Mouse (Mus musculus): ENCODE results near the gene Cbx5. TPM values are rescaled to one million over a fixed set of nuclear protein-coding genes. Genes with fewer than 3 reads are reported as not detected.

Gene Cbx5
- polyA plus RNA-seq, 1 experiment from 2014 or later, result 188 TPM

DNA sequence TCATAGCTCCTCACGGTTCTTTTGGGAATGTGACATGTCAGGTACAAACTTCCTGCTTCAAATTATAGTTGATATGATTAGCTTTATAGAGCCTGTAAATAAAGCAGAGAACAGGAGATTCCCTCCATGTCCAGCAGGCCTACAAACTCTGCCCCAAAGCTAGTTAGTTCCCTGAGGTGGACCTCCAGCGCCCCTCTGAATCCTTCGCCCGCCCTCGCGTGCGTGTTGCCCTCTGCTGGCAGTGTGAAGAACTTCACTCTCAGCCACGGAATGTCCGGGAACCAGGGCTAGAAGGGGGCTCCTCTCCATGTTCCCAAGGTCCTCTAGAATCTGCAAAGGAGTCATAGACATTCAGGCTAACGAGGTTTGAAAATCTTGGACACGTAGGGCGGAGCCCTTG is 61.5 kb downstream of the Cbx5 start:
- WGBS, result 7% methylated on average over 12 of the region's 12 CpGs
- no peak overlapping the region for H3K27ac ChIP-seq
- H3K36me3 ChIP-seq, result no peaks in the 10 kb centered on the region
- no peak overlapping the region for H3K4me3 ChIP-seq
- no peak overlapping the region for H3K9ac ChIP-seq
- peaks cover 97% of the 10 kb centered on the region for H3K27me3 ChIP-seq
- H3K4me2 ChIP-seq (replicated peaks), result no peak overlapping the region; the same call in 1 of the 2 replicates
- peaks cover 17% of the 10 kb centered on the region for H3K4me1 ChIP-seq
- ATAC-seq (ENCODE audit: low FRiP score), result no peak
- H3K9me3 ChIP-seq (replicated peaks), result no peaks in the 10 kb centered on the region

DNA sequence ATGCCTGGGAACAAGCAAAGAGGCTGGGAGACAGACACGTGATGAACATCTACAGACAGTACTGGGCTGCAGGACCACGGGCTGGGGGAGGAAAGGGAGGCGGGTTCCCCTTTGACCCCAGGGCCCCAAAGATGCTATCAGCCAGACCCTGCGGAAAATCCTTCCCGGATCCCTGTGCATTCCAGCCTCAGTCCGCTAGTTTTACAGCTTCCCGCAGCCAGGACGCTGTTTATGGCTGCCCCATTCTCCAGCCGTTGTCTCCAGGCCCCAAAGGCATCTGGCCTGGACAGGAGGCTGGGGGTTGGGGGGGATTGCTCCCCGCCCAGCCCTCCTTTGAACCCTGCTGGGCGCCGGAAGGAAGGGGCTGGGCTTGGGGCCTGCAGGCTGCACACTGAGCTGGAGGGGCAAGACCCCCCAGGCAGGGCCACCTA is 62.0 kb downstream of the Cbx5 start:
- Histone ChIP-seq H3K27me3 (peaks cover 97% of the 10 kb centered on the region), H3K4me2 (replicated peaks) (no peak overlapping the region; the same call in 1 of the 2 replicates), H3K9ac (no peak overlapping the region), H3K9me3 (replicated peaks) (no peaks in the 10 kb centered on the region), H3K4me3 (no peak overlapping the region), H3K27ac (no peak overlapping the region), H3K36me3 (no peaks in the 10 kb centered on the region), H3K4me1 (peaks cover 13% of the 10 kb centered on the region)
- 4% methylated on average over 12 of the region's 12 CpGs for WGBS
- ATAC-seq (ENCODE audit: low FRiP score), result no peak

DNA sequence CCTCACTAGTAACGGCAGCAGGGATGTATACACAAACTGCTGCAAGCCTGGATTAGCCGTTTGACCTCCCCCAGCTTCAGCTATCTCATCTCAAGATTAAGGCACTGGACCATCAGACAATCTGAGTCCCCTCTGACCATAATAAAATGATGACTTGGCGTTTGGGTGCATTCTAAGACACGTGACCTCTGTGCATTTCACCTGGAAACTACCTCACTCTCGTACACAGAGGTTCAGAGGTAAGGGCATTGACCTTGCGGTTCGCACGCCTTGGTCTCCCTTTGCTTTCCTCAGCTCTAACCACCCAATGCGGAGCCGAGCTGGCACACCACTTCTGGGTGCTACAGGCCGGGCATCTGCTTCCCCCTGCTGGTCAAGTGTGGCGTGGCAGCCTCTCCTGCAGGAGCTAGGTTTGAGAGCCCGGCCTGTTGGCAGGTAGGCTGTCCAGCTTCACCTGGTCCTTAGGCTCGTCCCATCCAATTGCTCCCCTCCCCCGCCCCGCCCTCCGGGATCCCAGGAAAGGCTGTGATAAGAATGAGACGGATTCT is 62.7 kb downstream of the Cbx5 start:
- no peaks in the 10 kb centered on the region for H3K36me3 ChIP-seq
- no peak overlapping the region for H3K9ac ChIP-seq
- H3K27ac ChIP-seq, result no peak overlapping the region
- H3K9me3 ChIP-seq (replicated peaks), result no peaks in the 10 kb centered on the region
- H3K27me3 ChIP-seq, result peaks cover 97% of the 10 kb centered on the region
- peak; percentile 69 for ATAC-seq (ENCODE audit: low FRiP score)
- no peak overlapping the region; the same call in 1 of the 2 replicates for H3K4me2 ChIP-seq (replicated peaks)
- no peak overlapping the region for H3K4me3 ChIP-seq
- H3K4me1 ChIP-seq, result peaks cover 14% of the 10 kb centered on the region
- 2% methylated on average over 18 of the region's 18 CpGs for WGBS

DNA sequence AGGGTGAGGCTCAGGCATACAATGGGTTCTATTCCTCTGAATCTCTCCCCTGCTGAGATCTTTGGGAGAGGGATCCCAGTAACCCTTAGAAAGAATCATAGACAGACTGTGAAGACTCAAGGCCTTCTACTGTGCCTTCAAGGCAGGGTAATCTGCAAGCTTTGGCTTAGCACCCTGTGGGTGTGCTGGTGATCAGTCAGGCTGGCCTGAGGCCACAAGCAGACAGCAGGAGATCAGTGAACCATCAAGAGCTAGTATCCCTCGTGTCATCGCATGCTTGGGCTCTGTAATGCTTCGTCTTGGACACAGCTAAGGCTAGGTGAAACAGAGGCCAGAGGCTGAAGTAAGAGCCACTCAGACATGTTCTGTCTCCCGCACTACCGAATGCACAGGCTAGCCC is 66.4 kb downstream of the Cbx5 start:
- no peak overlapping the region for H3K9ac ChIP-seq

DNA sequence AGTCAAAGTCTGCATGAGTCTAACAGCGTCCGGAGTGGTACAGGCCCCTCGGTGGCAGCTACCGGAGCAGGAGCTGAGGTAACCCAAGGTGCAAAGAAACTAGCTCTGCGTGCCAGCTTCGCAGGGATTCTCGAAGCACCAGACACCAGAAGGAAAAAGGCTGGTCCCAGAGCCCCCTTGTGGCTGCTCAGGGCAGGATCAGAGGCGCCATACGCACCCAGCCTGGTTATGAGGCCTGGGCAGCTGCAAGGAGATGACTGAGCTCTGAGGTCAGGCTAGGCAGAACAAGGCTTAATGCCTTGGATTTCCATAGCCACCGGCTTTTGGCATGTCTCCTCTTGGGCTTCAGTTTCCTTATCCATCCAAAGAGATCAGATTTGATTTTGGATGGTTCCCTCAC is 67.1 kb downstream of the Cbx5 start:
- no peak for ATAC-seq (ENCODE audit: low FRiP score)

More for the DNA sequence above, 66.4 kb downstream of the Cbx5 start:
- Histone ChIP-seq H3K9me3 (replicated peaks) (no peaks in the 10 kb centered on the region), H3K4me3 (no peak overlapping the region), H3K36me3 (no peaks in the 10 kb centered on the region), H3K4me1 (peaks cover 46% of the 10 kb centered on the region), H3K27me3 (peaks cover 100% of the 10 kb centered on the region), H3K27ac (no peak overlapping the region), H3K4me2 (replicated peaks) (no peak overlapping the region)
- 64% methylated on average over 5 of the region's 5 CpGs for WGBS
- no peak for ATAC-seq (ENCODE audit: low FRiP score)

DNA sequence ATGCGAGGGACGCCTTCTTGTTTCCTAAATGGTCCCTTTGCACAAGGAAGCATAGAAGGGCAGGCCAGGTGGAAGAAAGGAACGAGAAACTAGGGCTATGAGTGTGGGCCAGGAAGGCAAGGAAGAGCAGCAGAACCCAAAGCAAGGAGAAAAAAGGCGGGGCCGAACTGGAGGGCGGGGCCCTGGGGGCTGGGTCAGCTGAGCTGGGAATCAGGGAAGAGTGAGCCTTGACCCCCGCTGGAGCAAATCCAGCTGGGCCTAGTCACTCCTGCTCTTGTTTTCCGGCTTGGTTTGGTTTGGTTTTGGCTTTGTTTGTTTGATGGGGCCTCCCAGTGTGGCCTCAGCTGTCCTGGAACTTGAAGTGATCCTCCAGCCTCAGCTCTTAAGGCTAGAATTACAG is 68.3 kb downstream of the Cbx5 start:
- Histone ChIP-seq H3K27ac (peak overlapping the region; percentile 53; the same call in 1 of the 2 replicates), H3K4me3 (no peak overlapping the region), H3K36me3 (no peaks in the 10 kb centered on the region), H3K9me3 (replicated peaks) (no peaks in the 10 kb centered on the region), H3K4me1 (peaks cover 52% of the 10 kb centered on the region), H3K9ac (no peak overlapping the region), H3K27me3 (peaks cover 100% of the 10 kb centered on the region), H3K4me2 (replicated peaks) (no peak overlapping the region)
- WGBS, result 8% methylated on average over 8 of the region's 8 CpGs
- ATAC-seq (ENCODE audit: low FRiP score), result no peak

More for the DNA sequence above, 67.1 kb downstream of the Cbx5 start:
- Histone ChIP-seq H3K36me3 (no peaks in the 10 kb centered on the region), H3K9me3 (replicated peaks) (no peaks in the 10 kb centered on the region), H3K27ac (no peak overlapping the region; the same call in 1 of the 2 replicates), H3K9ac (no peak overlapping the region), H3K4me2 (replicated peaks) (no peak overlapping the region; the same call in 1 of the 2 replicates), H3K4me1 (peaks cover 48% of the 10 kb centered on the region), H3K4me3 (no peak overlapping the region), H3K27me3 (peaks cover 100% of the 10 kb centered on the region)
- 5% methylated on average over 10 of the region's 10 CpGs for WGBS

DNA sequence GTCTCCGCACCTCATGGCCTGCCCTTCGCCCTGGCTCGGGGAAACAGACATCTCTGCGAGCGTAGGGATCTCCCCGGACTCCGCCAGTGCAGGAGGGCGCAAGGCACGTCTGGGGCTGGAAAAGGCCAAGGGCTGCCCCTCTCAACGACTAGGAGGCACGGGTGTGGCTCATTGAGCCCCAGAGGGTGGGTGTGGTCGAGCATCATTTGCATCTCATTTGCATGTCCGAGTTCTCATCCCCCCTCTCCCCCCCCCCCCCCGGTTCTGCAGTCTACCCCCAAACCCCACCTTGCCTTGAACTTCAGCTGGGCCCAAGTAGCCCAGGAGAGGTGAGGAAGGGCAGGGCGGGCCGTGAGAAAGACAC is 69.3 kb downstream of the Cbx5 start:
- peak overlapping the region; percentile 79 for H3K27ac ChIP-seq
- H3K27me3 ChIP-seq, result peaks cover 99% of the 10 kb centered on the region
- H3K36me3 ChIP-seq, result no peaks in the 10 kb centered on the region
- peak overlapping the region; percentile 81 for H3K4me2 ChIP-seq (replicated peaks)
- no peak for ATAC-seq (ENCODE audit: low FRiP score)
- peak overlapping the region; percentile 43; the same call in 1 of the 2 replicates for H3K4me3 ChIP-seq
- H3K4me1 ChIP-seq, result peaks cover 60% of the 10 kb centered on the region
- H3K9ac ChIP-seq, result peak overlapping the region; percentile 59
- H3K9me3 ChIP-seq (replicated peaks), result no peaks in the 10 kb centered on the region
- WGBS, result 4% methylated on average over 16 of the region's 16 CpGs

DNA sequence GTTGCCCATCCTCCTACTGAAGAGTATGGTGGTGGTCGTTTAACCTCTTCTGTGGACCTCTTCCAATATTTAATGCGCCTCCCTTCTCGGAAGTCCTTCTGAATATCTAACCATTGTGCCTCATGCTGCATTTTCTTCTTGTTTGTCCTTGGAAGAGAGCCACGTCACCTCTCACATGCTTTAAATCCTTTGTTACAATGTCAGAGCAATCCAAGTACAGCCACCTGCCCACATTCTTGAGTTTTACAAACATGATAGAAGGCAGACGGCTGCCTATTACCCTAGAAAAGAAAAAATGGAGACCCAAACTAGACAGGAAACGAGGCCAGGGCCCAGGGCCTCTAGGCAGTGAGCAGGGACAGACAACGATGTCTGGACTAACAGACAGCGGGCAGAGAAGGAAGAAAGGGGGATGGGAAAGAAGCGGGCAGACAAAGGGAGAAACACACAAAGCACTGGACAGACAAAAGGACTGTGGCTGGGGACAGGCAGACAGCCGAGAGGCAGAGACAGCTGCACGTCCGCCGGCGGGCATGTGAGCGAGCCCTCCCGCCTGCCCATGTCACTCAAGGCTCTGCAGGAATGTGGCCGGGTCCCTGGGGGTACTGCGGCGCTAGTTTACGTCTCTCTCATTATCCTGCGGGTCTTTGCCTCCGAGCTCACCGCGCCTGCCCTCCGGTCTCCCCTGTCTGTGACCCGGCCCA is 69.9 kb downstream of the Cbx5 start:
- Histone ChIP-seq H3K27ac (peak overlapping the region; percentile 79), H3K9me3 (replicated peaks) (no peaks in the 10 kb centered on the region), H3K4me3 (peak overlapping the region; percentile 43), H3K9ac (peak overlapping the region; percentile 59), H3K4me2 (replicated peaks) (peak overlapping the region; percentile 81), H3K27me3 (peaks cover 94% of the 10 kb centered on the region), H3K4me1 (peaks cover 62% of the 10 kb centered on the region), H3K36me3 (no peaks in the 10 kb centered on the region)
- 0 out of 2 replicates have a peak, but pooled peaks have one; percentile 16 for ATAC-seq (ENCODE audit: low FRiP score)
- WGBS, result 2% methylated on average over 26 of the region's 26 CpGs

DNA sequence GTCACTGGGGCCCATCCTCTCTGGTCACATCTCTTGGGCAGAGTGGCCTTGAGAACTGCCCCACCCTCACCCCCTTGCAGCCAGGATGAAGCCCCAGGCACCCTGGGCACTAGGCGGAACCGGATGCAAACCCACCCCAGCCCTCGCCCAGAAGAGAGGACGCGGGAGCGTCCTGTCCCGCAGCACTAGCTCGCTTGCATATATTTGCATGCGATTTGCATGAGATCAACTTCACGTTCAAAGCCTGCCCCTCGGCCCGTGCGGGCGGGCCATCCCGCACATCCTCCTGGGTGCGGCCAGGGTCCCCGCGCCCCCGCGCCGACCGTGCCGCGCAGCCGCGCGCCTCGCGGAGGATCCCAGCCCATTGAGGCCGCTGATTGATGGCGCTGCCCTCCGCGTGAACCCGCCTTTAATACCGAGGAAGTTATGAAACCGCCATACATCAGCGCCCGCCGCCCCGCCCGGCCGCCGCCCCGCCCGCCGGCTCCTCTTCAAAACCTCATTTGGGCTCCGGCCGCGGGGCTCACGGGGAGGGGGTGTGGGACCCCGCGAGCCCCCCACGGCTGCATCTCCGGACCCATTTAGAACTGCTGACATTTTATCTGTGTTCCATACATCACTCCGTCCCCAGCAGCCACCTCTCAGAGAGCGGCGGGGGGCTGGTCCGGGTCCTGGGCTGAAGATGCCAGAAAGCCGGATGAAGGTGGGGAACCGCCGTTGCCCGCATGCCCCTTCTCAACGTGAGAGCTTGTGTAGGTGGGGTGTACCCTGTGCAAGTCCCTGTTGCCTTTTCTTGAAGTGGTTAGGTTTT is 70.6 kb downstream of the Cbx5 start:
- Histone ChIP-seq H3K4me3 (peak overlapping the region; percentile 43), H3K4me1 (peaks cover 62% of the 10 kb centered on the region), H3K9ac (peak overlapping the region; percentile 59), H3K36me3 (no peaks in the 10 kb centered on the region), H3K27me3 (peaks cover 86% of the 10 kb centered on the region), H3K9me3 (replicated peaks) (no peaks in the 10 kb centered on the region), H3K27ac (peak overlapping the region; percentile 79), H3K4me2 (replicated peaks) (peak overlapping the region; percentile 81)
- WGBS, result under 1% methylated on average over 62 of the region's 63 CpGs
- ATAC-seq (ENCODE audit: low FRiP score), result peak; percentile 54

DNA sequence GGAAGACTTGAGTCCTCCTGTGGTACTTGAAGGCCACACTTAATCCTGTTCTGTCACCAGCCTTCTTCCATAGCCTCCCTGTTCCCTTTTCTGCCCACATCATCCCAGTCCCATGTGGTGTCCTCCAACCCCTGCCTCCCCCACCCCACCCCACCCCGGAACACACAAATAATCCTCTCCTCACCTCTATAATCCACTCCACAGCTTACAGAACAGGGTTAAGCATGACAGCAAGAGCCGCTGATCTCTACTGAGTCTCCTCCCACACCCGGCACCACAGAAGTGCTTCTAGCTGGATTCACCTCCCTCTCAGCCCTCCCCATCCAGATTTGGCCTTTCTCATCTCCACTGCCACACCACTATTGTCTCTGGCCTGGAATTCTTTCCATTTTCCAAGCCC is 71.8 kb downstream of the Cbx5 start:
- Histone ChIP-seq H3K27ac (peak overlapping the region; percentile 79), H3K36me3 (no peaks in the 10 kb centered on the region), H3K4me1 (peaks cover 66% of the 10 kb centered on the region), H3K9ac (peak overlapping the region; percentile 36; the same call in 1 of the 2 replicates), H3K27me3 (peaks cover 74% of the 10 kb centered on the region), H3K4me3 (peak overlapping the region; percentile 9; the same call in 1 of the 2 replicates), H3K9me3 (replicated peaks) (no peaks in the 10 kb centered on the region), H3K4me2 (replicated peaks) (peak overlapping the region; percentile 29; the same call in 1 of the 2 replicates)
- 37% methylated on average over 3 of the region's 3 CpGs for WGBS
- ATAC-seq (ENCODE audit: low FRiP score), result no peak

DNA sequence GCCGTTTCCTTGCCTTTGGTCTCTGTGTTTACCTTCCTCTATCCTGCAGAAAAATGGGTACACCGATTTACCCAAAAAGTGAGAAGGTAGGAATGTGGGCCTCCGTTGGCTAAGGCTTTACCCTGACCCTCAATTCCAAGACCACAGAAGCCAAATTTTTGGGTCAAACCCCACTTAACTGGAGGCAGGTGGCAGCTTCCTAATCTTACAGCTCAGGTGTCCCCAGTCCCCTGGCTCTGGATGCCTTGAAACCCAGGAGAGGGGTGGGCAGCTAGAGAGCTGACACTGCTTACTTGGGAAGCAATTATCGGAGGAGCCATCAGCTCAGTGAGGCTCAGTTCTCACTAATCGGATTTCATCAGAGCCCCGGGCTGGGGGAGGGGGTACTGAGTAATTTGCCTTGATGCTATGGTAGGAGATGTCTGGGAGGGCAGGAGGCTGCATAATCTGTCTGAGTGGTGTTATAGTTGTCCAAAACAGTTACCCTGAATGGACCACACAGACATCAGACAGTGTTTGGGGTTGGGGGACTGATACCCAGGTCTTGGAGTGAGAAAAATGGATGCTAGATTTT is 72.5 kb downstream of the Cbx5 start, which contains the start of gene Smug1:
TSS of gene Smug1 (minus strand) at position 51 of the 574 bp plus-strand sequence.
- Histone ChIP-seq H3K4me1 (peaks cover 66% of the 10 kb centered on the region), H3K9me3 (replicated peaks) (no peaks in the 10 kb centered on the region), H3K36me3 (no peaks in the 10 kb centered on the region), H3K4me3 (peak within 1 kb of the TSS; percentile 9; the same call in 1 of the 2 replicates), H3K27ac (peak within 1 kb of the TSS; percentile 79), H3K27me3 (peaks cover 67% of the 10 kb centered on the region), H3K4me2 (replicated peaks) (peak within 1 kb of the TSS; percentile 29), H3K9ac (peak within 1 kb of the TSS; percentile 39; the same call in 1 of the 2 replicates)
- ATAC-seq (ENCODE audit: low FRiP score), result no peak
- WGBS, result 40% methylated on average over 6 of the region's 6 CpGs

Measured in hindbrain, embryonic 12.5 days (tissue).